In genomic region chr12:113144001-113144756, GRCm38 (mm10) we compare ENCODE assay signal across 9 mouse cellular contexts. TPM values are rescaled to one million over a fixed set of nuclear protein-coding genes. Genes with fewer than 3 reads are reported as not detected.
A peak's percentile ranks its signal among the peaks of the same experiment; 100 is the strongest.
DNase-seq lines count a peak whose midpoint lies in the region; ATAC-seq lines count a peak whose summit lies in the region.
"Had no signal": no experiment of that assay in that cellular context is flagged by ENCODE, and none has a peak within 500 bp of the region (broad histone marks: within the 10 kb centered on the region; RNA-seq: fewer than 3 reads in every experiment).

No protein-coding gene starts in this region.

- no peaks in the 10 kb centered on the region for H3K9me3 ChIP-seq in heart, embryonic 13.5 days

- intact Hi-C loops in heart, postnatal 25 days (cut with DNase I), result no loop called here

- H3K4me3 ChIP-seq in heart, embryonic 13.5 days, result peak overlapping the region; percentile 82

- peak; percentile 97 for DNase-seq in heart, adult 11 months
- no peak for DNase-seq in heart, postnatal 25 days (ENCODE audit: low spot score)
- DNase-seq in B cell, adult 2 months, result peak; percentile 69 to 70
- DNase-seq in adrenal gland, postnatal 14 days, result peak; percentile 72
- no peak for DNase-seq in urinary bladder, postnatal 4 days (ENCODE audit: low spot score in 2 of 2)
- DNase-seq in gastrocnemius, postnatal 25 days, result no peak

- peaks cover 83% of the 10 kb centered on the region for H3K4me1 ChIP-seq in heart, embryonic 13.5 days

- peaks cover 34% of the 10 kb centered on the region for H3K36me3 ChIP-seq in heart, embryonic 13.5 days

- peak overlapping the region; percentile 93 for H3K4me2 ChIP-seq in heart, embryonic 13.5 days

- H3K9ac ChIP-seq in heart, embryonic 13.5 days, result peak overlapping the region; percentile 95

- ATAC-seq in heart, embryonic 13.5 days (ENCODE audit: extremely low read depth, insufficient number of reproducible peaks, low FRiP score, low TSS enrichment), result no peak
- 0 out of 2 replicates have a peak, but pooled peaks have one; percentile 23 for ATAC-seq in megakaryocyte, adult 5-6 weeks (ENCODE audit: poor library complexity, severe bottlenecking)

- no peaks in the 10 kb centered on the region for H3K27me3 ChIP-seq in heart, embryonic 13.5 days (replicated peaks)

- peak overlapping the region; percentile 99 for H3K27ac ChIP-seq in heart, embryonic 13.5 days (replicated peaks)

- WGBS in heart, embryonic 13.5 days, result 71% methylated on average over 20 of the region's 20 CpGs

RNA-seq across cellular contexts. Expression of gene Crip1, which starts 1.9 kb away (rescaled TPM):
- 100 to 1,000 TPM; 178 to 211 TPM for total RNA-seq in heart, postnatal 25 days (2021)
- 79.4 and 132 TPM in 2 replicates for total RNA-seq in adrenal gland, postnatal 14 days (2021)
- polyA plus RNA-seq in heart, embryonic 13.5 days (2015; fragmentation: Nextera tagmentation; extraction: Ambion mirVana), result 408 and 464 TPM in 2 replicates
- 2,464 and 2,556 TPM in 2 replicates for total RNA-seq in megakaryocyte, adult 5-6 weeks (2015)
- 1,998 and 2,176 TPM in 2 replicates for total RNA-seq in megakaryocyte, adult 5-6 weeks (2017)
- total RNA-seq in gastrocnemius, postnatal 25 days (2021), result 100 to 1,000 TPM in 1 of 2 experiments, 10 to 100 TPM in 1; 90.0 to 150 TPM

RNA-seq across cellular contexts. Expression of gene Crip2, which starts 4.1 kb away (rescaled TPM):
- total RNA-seq in heart, postnatal 25 days (2021), result 1,000 to 10,000 TPM; 1,410 to 1,505 TPM
- 152 and 174 TPM in 2 replicates for total RNA-seq in adrenal gland, postnatal 14 days (2021)
- 1,302 and 1,499 TPM in 2 replicates for polyA plus RNA-seq in heart, embryonic 13.5 days (2015; fragmentation: Nextera tagmentation; extraction: Ambion mirVana)
- 0.38 and 2.0 TPM in 2 replicates for total RNA-seq in megakaryocyte, adult 5-6 weeks (2015)
- 2.1 TPM in 1 of 2 replicates, not detected in the other for total RNA-seq in megakaryocyte, adult 5-6 weeks (2017)
- total RNA-seq in gastrocnemius, postnatal 25 days (2021), result 10 to 100 TPM; 39.5 to 52.5 TPM

RNA-seq across cellular contexts. Expression of gene Tedc1, which starts 12.0 kb away (rescaled TPM):
- total RNA-seq in heart, postnatal 25 days (2021), result under 1 TPM; 0.61 to 0.83 TPM
- total RNA-seq in adrenal gland, postnatal 14 days (2021), result 3.1 and 3.7 TPM in 2 replicates
- polyA plus RNA-seq in heart, embryonic 13.5 days (2015; fragmentation: Nextera tagmentation; extraction: Ambion mirVana), result 20.6 and 21.8 TPM in 2 replicates
- total RNA-seq in megakaryocyte, adult 5-6 weeks (2015), result 3.6 and 3.7 TPM in 2 replicates
- 12.3 and 13.0 TPM in 2 replicates for total RNA-seq in megakaryocyte, adult 5-6 weeks (2017)
- under 1 TPM; 0.46 to 0.54 TPM for total RNA-seq in gastrocnemius, postnatal 25 days (2021)

RNA-seq across cellular contexts. Expression of gene Tmem121, which starts 41.6 kb away (rescaled TPM):
- under 1 TPM in 1 of 2 experiments, not detected in 1; 0.17 TPM for total RNA-seq in heart, postnatal 25 days (2021)
- total RNA-seq in adrenal gland, postnatal 14 days (2021), result 3.4 and 4.7 TPM in 2 replicates
- polyA plus RNA-seq in heart, embryonic 13.5 days (2015; fragmentation: Nextera tagmentation; extraction: Ambion mirVana), result 2.8 and 3.1 TPM in 2 replicates
- 0.69 TPM in 1 of 2 replicates, not detected in the other for total RNA-seq in megakaryocyte, adult 5-6 weeks (2015)
- total RNA-seq in megakaryocyte, adult 5-6 weeks (2017), result not detected in 2 replicates
- under 1 TPM; 0.33 to 0.46 TPM for total RNA-seq in gastrocnemius, postnatal 25 days (2021)
- total RNA-seq: common myeloid progenitor, adult 5-6 weeks had no signal

RNA-seq across cellular contexts. Expression of gene Mta1, which starts 46.1 kb away (rescaled TPM):
- total RNA-seq in heart, postnatal 25 days (2021), result 10 to 100 TPM; 48.4 to 49.3 TPM
- total RNA-seq in adrenal gland, postnatal 14 days (2021), result 83.7 and 94.0 TPM in 2 replicates
- 11.2 and 11.9 TPM in 2 replicates for polyA plus RNA-seq in heart, embryonic 13.5 days (2015; fragmentation: Nextera tagmentation; extraction: Ambion mirVana)
- total RNA-seq in megakaryocyte, adult 5-6 weeks (2015), result 32.0 and 35.5 TPM in 2 replicates
- total RNA-seq in megakaryocyte, adult 5-6 weeks (2017), result 14.5 and 21.4 TPM in 2 replicates
- total RNA-seq in gastrocnemius, postnatal 25 days (2021), result 10 to 100 TPM; 29.3 to 34.4 TPM

Comparison
In these comparisons a context has a peak if more than half of its experiments do, and no peak if none do; other contexts are left out.
1. DNase-seq: peak in heart, adult 11 months (single experiment), B cell, adult 2 months (2 of 2) and adrenal gland, postnatal 14 days (single experiment); none in heart, postnatal 25 days (single experiment), urinary bladder, postnatal 4 days (0 of 2) and gastrocnemius, postnatal 25 days (single experiment).
2. RNA of gene Crip1, which starts 1.9 kb away (total RNA-seq): 1,998 to 2,556 TPM in megakaryocyte, adult 5-6 weeks; 178 to 211 TPM in heart, postnatal 25 days, 90.0 to 150 TPM in gastrocnemius, postnatal 25 days and 79.4 to 132 TPM in adrenal gland, postnatal 14 days; every median in the first group is over 4 times any median in the second.
3. RNA of gene Crip2, which starts 4.1 kb away (total RNA-seq): 1,410 to 1,505 TPM in heart, postnatal 25 days, 152 to 174 TPM in adrenal gland, postnatal 14 days and 39.5 to 52.5 TPM in gastrocnemius, postnatal 25 days; 0.38 to 2.1 TPM in megakaryocyte, adult 5-6 weeks; every median in the first group is over 10 times any median in the second.